Mouse (Mus musculus) hindbrain, embryonic 13.5 days (tissue): ENCODE measurements around the gene Acod1. TPM values are rescaled to one million over a fixed set of nuclear protein-coding genes. Genes with fewer than 3 reads are reported as not detected.

ENCODE experiments used
- ATAC-seq: fragments of 200-750 bp; cut with Nextera tagmentation; 2 replicates; pipeline ENCODE4 v1.8.0; 2017; ENCODE audit warnings: moderate TSS enrichment; ENCODE audit not compliant: low FRiP score
- H3K27ac ChIP-seq: fragments of 300-500 bp; sonication (generic); 2 replicates; pipeline ENCODE4 v1.5.1; 2015; ENCODE audit warnings: inconsistent platforms, mild to moderate bottlenecking, moderate library complexity
- H3K27me3 ChIP-seq: fragments of 300-500 bp; sonication (generic); 2 replicates; pipeline ENCODE4 v1.6.1; 2015; ENCODE audit warnings: mild to moderate bottlenecking, inconsistent platforms
- H3K36me3 ChIP-seq: fragments of 300-500 bp; sonication (generic); 2 replicates; pipeline ENCODE4 v1.6.1; 2015; ENCODE audit warnings: mild to moderate bottlenecking, inconsistent platforms
- H3K4me1 ChIP-seq: fragments of 300-500 bp; sonication (generic); replicated peaks from 2 replicates; pipeline ENCODE4 v1.6.1; 2015; ENCODE audit warnings: inconsistent platforms
- H3K4me2 ChIP-seq: fragments of 300-500 bp; sonication (generic); 2 replicates; pipeline ENCODE4 v1.6.1; 2015; ENCODE audit warnings: inconsistent platforms, mild to moderate bottlenecking, moderate library complexity
- H3K4me3 ChIP-seq: fragments of 300-500 bp; sonication (generic); 2 replicates; pipeline ENCODE4 v1.5.1; 2015; ENCODE audit warnings: mild to moderate bottlenecking, inconsistent platforms
- H3K9ac ChIP-seq: fragments of 300-500 bp; sonication (generic); 2 replicates; pipeline ENCODE4 v1.6.1; 2015; ENCODE audit warnings: mild to moderate bottlenecking, inconsistent platforms
- H3K9me3 ChIP-seq: fragments of 300-500 bp; sonication (generic); 2 replicates; pipeline ENCODE4 v1.6.1; 2016; ENCODE audit warnings: inconsistent platforms
- WGBS: fragments of 180-500 bp; shearing (Covaris S2); methylation state at CpG from one replicate; pipeline ENCODE4 v1.1.7; 2015; 5-methylcytosine and 5-hydroxymethylcytosine counted together
- polyA plus RNA-seq: library from polyadenylated mRNA; unstranded; fragments of >200 nt; fragmentation: Nextera tagmentation; extraction: Ambion mirVana; gene quantifications from 2 replicates; pipeline ENCODE4 v1.2.1, GENCODE M21; 2015

Acod1 gene
- not detected in 2 replicates for polyA plus RNA-seq

DNA sequence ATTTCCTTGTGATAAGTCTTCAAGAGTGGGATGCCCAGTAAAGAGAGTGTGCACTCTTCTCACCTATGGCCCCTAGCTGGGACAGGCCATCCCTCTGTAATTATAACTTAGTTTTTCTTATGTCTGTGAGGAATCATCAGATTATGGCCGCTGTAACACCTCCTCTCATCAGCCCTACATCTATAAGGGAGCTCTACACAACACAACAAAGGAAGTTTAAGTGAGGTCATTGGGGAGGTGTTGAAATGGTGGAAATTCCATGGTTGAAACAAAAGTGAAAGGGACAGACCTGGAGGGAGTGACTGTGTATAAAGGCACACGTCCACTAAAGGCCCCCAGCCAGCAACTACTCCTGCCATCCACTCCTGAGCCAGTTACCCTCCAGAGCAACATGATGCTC lies at the start of gene Acod1:
Gene Acod1 (plus strand): TSS at position 301 of the 400 bp plus-strand sequence.
- 91% methylated on average over 2 of the region's 2 CpGs for WGBS
- Histone ChIP-seq H3K4me2 (no peak within 1 kb of the TSS), H3K4me3 (no peak within 1 kb of the TSS), H3K4me1 (no peaks in the 10 kb centered on the region), H3K9ac (no peak within 1 kb of the TSS), H3K36me3 (no peaks in the 10 kb centered on the region), H3K27me3 (no peaks in the 10 kb centered on the region), H3K27ac (no peak within 1 kb of the TSS), H3K9me3 (no peaks in the 10 kb centered on the region)
- ATAC-seq: no peak

DNA sequence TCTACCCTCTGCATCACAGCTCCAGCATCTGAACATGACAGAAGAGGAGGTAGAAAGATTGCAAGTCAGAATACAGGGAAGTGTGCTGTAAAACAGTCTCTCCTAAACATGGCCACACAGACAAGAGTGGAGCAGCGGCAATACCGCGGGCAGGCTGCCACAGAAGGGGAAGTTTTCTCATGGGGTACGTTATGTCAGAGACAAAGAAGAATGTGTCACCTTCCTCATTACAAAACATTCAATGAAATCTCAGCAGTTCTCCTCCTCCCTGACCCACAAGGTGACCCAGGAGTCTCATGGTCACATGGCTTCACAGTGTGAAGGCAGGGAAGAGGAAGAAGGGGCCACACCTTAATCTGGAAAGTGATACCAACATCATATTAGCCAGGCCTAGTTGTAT lies 39.0 kb upstream of the Acod1 start:
- WGBS: 86% methylated on average over 4 of the region's 4 CpGs
- Histone ChIP-seq H3K27me3 (no peaks in the 10 kb centered on the region), H3K4me3 (no peak overlapping the region), H3K9ac (no peak overlapping the region), H3K4me2 (no peak overlapping the region), H3K4me1 (no peaks in the 10 kb centered on the region), H3K9me3 (no peaks in the 10 kb centered on the region), H3K36me3 (no peaks in the 10 kb centered on the region), H3K27ac (no peak overlapping the region)
- ATAC-seq: no peak

DNA sequence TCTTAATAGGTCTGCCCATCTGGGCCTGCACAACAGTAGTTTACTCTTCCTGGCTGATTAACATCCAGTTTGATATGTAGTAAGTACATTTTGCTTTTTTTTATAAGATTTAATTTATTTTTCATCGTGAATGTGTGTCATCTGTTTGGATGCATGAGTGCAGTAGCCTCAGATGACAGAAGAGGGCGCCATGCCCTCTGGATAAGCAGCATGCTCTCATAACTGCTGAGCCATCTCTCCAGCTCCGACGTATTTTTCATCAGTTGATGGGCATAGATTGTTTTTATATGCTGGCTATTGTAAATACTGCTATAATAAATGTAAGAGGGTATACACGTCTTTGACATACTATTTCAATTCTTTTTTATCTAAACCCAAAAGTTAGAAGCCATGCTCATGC lies 35.0 kb upstream of the Acod1 start:
- 33% methylated on average over 5 of the region's 5 CpGs for WGBS
- Histone ChIP-seq H3K36me3 (no peaks in the 10 kb centered on the region), H3K9ac (no peak overlapping the region), H3K9me3 (no peaks in the 10 kb centered on the region), H3K4me3 (no peak overlapping the region), H3K4me1 (no peaks in the 10 kb centered on the region), H3K27me3 (no peaks in the 10 kb centered on the region), H3K4me2 (no peak overlapping the region), H3K27ac (no peak overlapping the region)
- no peak for ATAC-seq

DNA sequence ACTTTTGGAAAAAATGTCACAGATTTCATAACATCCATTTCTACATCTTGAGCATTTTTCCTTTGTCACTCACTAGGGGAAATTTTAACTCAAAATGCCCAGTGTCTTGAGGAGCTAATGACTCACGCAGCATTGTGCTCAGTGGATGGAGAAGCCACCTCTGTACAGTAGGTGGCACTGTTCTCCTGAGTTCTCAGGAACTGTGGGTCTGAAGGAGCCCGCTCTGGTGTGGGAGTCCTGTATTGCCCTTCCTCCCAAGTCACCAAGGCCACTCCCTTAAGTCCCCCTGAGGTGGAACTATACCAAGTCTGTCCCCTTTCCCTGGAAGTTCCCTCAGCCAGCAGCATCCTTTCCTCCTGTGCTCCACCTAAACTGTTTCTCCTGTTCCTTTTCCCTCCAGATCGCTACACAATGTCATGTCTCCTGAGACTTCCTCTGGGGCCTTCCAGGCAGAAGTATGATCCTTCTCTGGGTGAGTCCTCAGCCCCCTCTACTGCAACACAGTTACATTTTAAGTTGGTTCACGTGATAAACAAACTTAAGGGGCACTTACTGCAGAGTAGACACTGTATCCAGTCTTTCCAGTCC lies 34.1 kb upstream of the Acod1 start:
- no peak overlapping the region for H3K27ac ChIP-seq
- H3K9me3 ChIP-seq: no peaks in the 10 kb centered on the region
- H3K27me3 ChIP-seq: no peaks in the 10 kb centered on the region
- no peak overlapping the region for H3K4me3 ChIP-seq
- no peak overlapping the region for H3K9ac ChIP-seq
- no peak overlapping the region for H3K4me2 ChIP-seq
- no peaks in the 10 kb centered on the region for H3K36me3 ChIP-seq
- no peaks in the 10 kb centered on the region for H3K4me1 ChIP-seq
- ATAC-seq: peak; percentile 82
- 32% methylated on average over 4 of the region's 4 CpGs for WGBS

DNA sequence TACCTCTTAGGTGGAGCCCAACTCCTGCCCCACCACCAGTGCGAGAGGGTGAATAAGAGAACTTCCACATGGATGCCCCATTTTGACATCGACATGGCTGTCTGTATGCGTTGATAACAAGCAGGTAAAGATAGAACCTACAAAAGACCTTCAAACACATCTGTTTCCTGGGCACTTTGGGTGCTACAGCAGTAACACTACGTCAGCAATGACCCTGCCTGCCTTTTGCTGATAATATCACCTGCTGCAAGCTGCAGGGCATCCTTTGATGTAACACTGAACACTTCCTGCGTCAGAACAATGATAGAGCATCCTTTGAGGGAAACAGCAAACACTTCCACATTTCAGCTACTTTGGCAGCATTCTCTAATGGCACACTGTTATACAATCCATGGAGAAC lies 29.8 kb upstream of the Acod1 start:
- WGBS: 79% methylated on average over 5 of the region's 5 CpGs
- H3K4me2 ChIP-seq: no peak overlapping the region
- no peak for ATAC-seq
- no peak overlapping the region for H3K9ac ChIP-seq
- H3K36me3 ChIP-seq: no peaks in the 10 kb centered on the region
- no peaks in the 10 kb centered on the region for H3K9me3 ChIP-seq
- no peaks in the 10 kb centered on the region for H3K4me1 ChIP-seq
- H3K27me3 ChIP-seq: no peaks in the 10 kb centered on the region
- H3K27ac ChIP-seq: no peak overlapping the region
- no peak overlapping the region for H3K4me3 ChIP-seq

DNA sequence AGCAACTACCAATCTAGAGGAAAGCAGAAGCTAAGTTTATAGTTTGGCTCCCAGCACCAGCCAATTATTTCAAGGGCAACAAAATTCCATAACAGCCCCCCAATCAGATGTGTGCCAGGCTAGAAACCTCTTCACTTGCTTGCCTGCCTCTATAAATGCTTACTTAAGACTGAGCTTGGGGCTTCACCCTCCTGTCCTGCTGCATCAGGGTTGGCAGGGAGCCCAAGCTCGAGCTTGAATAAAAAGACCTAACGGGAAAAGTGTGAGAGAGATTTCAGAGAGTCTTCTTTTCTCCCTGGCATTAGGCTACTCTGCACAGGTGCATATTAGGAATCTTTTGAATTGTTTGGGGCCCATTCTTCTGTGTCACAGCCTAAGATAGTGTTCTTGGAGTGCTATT lies 26.7 kb upstream of the Acod1 start:
- WGBS: 65% methylated on average over 2 of the region's 2 CpGs

DNA sequence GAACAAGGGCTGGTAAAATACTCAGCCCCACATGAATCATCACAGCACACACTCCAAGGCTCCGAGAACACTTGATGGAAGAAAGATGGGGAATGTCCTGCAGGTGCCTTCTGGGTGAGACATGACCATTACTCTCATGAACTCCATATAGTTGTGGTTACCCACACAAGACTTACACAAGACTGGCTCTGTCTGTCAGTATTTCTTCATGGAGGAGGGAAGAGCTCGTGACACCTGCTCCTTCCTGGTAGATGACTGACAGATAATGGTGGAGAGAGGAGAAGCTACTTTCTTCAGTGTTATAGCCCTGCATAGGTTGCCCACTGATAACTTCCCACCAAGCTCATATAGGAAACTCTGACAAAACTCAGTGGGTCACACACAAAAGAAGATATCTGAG lies 17.6 kb upstream of the Acod1 start:
- Histone ChIP-seq H3K4me1 (no peaks in the 10 kb centered on the region), H3K27ac (no peak overlapping the region), H3K9ac (no peak overlapping the region), H3K36me3 (no peaks in the 10 kb centered on the region), H3K27me3 (no peaks in the 10 kb centered on the region), H3K4me2 (no peak overlapping the region), H3K9me3 (no peaks in the 10 kb centered on the region), H3K4me3 (no peak overlapping the region)
- ATAC-seq: no peak
- 89% methylated on average over 2 of the region's 2 CpGs for WGBS

More for the DNA sequence above, 26.7 kb upstream of the Acod1 start:
- Histone ChIP-seq H3K4me2 (no peak overlapping the region), H3K4me1 (no peaks in the 10 kb centered on the region), H3K9ac (no peak overlapping the region), H3K9me3 (no peaks in the 10 kb centered on the region), H3K36me3 (no peaks in the 10 kb centered on the region), H3K27ac (no peak overlapping the region), H3K4me3 (no peak overlapping the region), H3K27me3 (no peaks in the 10 kb centered on the region)
- ATAC-seq: no peak

DNA sequence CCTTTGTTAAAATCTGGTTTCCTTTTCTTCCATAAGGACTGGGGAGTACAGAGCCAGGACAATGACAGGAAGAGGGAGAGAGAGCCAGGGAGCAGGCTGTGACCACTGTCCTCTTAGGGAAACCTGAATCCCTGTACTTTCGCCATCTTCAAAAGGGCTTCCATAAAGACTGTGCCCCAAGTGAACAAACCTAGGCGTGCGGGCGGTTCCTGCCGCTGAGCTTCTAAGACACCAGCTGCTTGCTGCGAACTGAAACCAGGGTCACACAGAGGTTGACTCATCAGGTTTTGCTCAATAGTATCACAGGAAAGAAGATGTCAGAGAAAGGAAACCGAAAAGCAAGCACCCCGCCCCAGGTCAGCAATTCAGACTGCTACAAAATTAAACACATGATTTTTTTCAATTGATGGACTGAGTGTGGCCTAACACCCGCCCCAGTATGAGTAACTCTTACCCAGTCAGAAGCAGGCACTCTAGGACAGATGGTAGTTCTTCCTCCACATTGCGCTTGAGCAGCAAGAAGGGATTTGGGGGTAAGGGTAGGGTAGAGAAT lies 13.4 kb upstream of the Acod1 start:
- Histone ChIP-seq H3K4me1 (no peaks in the 10 kb centered on the region), H3K4me3 (no peak overlapping the region), H3K27ac (no peak overlapping the region), H3K9me3 (no peaks in the 10 kb centered on the region), H3K4me2 (no peak overlapping the region), H3K27me3 (no peaks in the 10 kb centered on the region), H3K36me3 (no peaks in the 10 kb centered on the region), H3K9ac (no peak overlapping the region)
- ATAC-seq: no peak
- WGBS: 77% methylated on average over 10 of the region's 10 CpGs

DNA sequence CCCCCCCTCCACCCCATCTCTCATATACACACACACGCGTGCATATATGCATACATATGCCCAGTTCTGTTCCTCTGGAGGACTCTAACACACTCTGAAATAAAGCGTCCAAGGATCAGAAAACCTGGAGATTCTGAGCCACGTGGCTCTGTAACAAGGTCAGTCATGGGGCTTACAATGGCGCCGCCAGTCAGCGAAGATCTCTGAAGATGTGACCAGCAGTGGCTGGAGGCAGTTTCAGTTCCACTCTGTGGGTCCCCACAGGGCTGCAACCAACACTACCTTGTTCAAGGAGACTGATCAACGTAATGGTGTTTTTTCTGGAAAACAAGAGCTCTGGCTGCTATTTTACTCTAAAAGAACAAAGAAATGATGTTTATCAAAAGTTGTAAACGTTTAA lies 12.7 kb upstream of the Acod1 start:
- Histone ChIP-seq H3K4me3 (no peak overlapping the region), H3K9me3 (no peaks in the 10 kb centered on the region), H3K9ac (no peak overlapping the region), H3K4me1 (no peaks in the 10 kb centered on the region), H3K27ac (no peak overlapping the region), H3K36me3 (no peaks in the 10 kb centered on the region), H3K4me2 (no peak overlapping the region), H3K27me3 (no peaks in the 10 kb centered on the region)
- no peak for ATAC-seq
- WGBS: 88% methylated on average over 9 of the region's 9 CpGs

DNA sequence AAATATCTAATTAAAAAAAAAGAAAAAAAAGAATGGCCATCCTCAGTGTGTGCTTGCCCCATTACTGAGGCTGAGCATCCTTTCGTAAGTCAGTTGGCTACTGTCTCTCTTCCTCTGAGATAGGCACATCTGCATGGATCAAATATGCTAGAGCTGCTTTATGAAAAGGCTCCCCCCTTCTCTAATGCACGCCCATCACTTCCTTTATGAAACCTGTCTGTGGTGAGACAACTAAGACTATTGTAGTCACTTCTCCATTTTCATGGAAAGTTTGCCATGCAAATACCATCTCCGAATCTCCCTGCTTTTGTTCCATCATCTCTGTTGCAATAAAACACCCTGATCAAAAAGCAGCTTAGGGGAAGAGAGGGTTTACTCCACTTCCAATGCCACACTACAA lies 9.8 kb upstream of the Acod1 start:
- H3K4me1 ChIP-seq: no peaks in the 10 kb centered on the region

DNA sequence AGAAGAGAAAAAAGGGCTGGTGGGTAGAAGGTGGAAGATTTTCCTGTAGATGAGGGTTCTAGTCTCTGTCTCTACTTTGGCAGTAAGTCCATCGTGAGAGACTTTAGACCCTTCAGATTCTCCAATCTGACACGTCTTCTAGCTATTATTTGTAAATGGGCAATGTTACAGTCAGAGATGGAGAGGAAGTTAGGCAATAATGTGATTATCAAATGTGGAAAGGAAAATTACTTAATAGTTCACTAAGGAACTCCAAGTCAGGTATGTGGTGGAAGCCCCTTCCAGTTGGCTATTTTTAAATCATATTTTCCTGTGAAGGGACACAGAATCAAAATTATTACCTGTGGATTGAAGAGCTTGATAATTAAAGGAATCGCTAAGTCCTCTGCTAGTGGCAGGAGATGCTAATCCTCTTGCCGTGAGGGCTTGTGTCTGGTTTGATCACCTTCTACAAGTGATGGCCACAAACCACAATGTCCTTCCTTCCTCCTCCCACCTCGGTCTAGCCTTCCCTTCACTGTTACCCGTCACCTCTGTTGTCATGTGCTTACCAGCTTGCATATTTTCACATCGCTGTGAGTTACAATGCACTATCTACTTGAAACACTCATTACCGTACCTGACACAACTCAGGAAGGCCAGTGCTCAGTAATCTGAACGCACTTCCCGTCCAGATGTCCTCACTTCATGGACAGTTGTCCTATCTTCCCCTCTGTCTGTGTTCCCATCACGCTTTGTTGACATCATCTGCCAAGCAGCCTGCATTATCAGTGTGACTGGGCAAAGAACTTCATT lies 1.7 kb downstream of the Acod1 start:
- H3K9ac ChIP-seq: no peak overlapping the region
- no peak for ATAC-seq
- H3K4me3 ChIP-seq: no peak overlapping the region
- no peak overlapping the region for H3K27ac ChIP-seq
- WGBS: 89% methylated on average over 11 of the region's 11 CpGs
- H3K36me3 ChIP-seq: no peaks in the 10 kb centered on the region
- no peaks in the 10 kb centered on the region for H3K27me3 ChIP-seq
- no peak overlapping the region for H3K4me2 ChIP-seq
- H3K9me3 ChIP-seq: no peaks in the 10 kb centered on the region
- no peaks in the 10 kb centered on the region for H3K4me1 ChIP-seq

More for the DNA sequence above, 9.8 kb upstream of the Acod1 start:
- Histone ChIP-seq H3K4me3 (no peak overlapping the region), H3K9ac (no peak overlapping the region), H3K4me2 (no peak overlapping the region), H3K27me3 (no peaks in the 10 kb centered on the region), H3K9me3 (no peaks in the 10 kb centered on the region), H3K27ac (no peak overlapping the region), H3K36me3 (no peaks in the 10 kb centered on the region)
- no peak for ATAC-seq
- 81% methylated on average over 3 of the region's 3 CpGs for WGBS

DNA sequence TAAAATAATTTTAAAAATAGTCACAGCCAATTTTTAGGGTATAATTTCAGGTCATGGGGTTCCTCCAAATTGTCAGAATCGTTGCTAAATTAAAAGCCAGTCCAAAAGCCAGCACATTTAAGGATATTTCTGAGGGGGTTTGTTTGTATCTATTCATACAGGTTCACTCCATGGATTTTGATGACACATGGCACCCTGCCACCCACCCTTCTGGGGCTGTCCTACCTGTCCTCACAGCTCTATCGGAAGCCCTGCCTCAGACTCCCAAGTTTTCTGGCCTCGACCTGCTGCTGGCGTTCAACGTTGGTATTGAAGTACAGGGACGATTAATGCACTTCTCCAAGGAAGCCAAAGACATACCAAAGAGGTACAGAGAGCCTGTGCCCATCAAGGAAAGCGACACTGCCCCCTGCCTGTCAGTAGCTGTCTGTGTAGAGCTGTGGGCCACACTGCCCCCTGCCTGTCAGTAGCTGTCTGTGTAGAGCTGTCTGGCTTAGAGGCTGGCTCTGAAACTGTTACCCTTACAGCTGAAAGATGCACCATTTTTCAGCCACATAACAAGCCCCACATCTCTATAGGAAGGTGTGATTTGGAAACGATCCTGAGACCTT lies 4.5 kb downstream of the Acod1 start:
- H3K4me1 ChIP-seq: no peaks in the 10 kb centered on the region
- no peak overlapping the region for H3K4me3 ChIP-seq
- whole genome bisulfite sequencing: 39% methylated on average over 8 of the region's 8 CpGs
- no peaks in the 10 kb centered on the region for H3K27me3 ChIP-seq
- no peaks in the 10 kb centered on the region for H3K9me3 ChIP-seq
- no peaks in the 10 kb centered on the region for H3K36me3 ChIP-seq
- H3K27ac ChIP-seq: no peak overlapping the region
- H3K9ac ChIP-seq: no peak overlapping the region
- peak; percentile 68; the same call in 1 of the 2 replicates for ATAC-seq
- H3K4me2 ChIP-seq: no peak overlapping the region
